Mouse (Mus musculus): ENCODE results near the gene Mcfd2.
"Not testable (repeated sequence)": the region's sequence is repeated elsewhere in the genome, so short reads cannot be mapped to it uniquely, and the experiment has no call there.

Mcfd2 gene

GRCm38 (mm10) chr17:87265792-87266186 lies at the start of gene Mcfd2:
Gene Mcfd2 (minus strand): TSS chr17:87265935.
- peak; percentile 87 to 89 for DNase-seq (ENCODE audit: low spot score in 2 of 2)

- DNase-seq (ENCODE audit: low spot score in 2 of 2), result peak; percentile 91 to 94
Observed at GRCm38 (mm10) chr17:87315021-87315531, 49.3 kb upstream of the Mcfd2 start.

GRCm38 (mm10) chr17:87314530-87314946 lies 48.8 kb upstream of the Mcfd2 start:
- no peak for DNase-seq (ENCODE audit: low spot score in 2 of 2)

GRCm38 (mm10) chr17:87314121-87314520 lies 48.4 kb upstream of the Mcfd2 start:
- no peak for DNase-seq (ENCODE audit: low spot score in 2 of 2)

- no peak for DNase-seq (ENCODE audit: low spot score in 2 of 2)
Observed at GRCm38 (mm10) chr17:87312924-87313870, 47.5 kb upstream of the Mcfd2 start.

GRCm38 (mm10) chr17:87312351-87312750 lies 46.6 kb upstream of the Mcfd2 start:
- DNase-seq (ENCODE audit: low spot score in 2 of 2), result no peak

- DNase-seq (ENCODE audit: low spot score in 2 of 2), result no peak
Observed at GRCm38 (mm10) chr17:87310497-87310896, 44.8 kb upstream of the Mcfd2 start.

GRCm38 (mm10) chr17:87309073-87309788 lies 43.5 kb upstream of the Mcfd2 start:
- no peak for DNase-seq (ENCODE audit: low spot score in 2 of 2)

- no peak for DNase-seq (ENCODE audit: low spot score in 2 of 2)
Observed at GRCm38 (mm10) chr17:87306746-87307145, 41.0 kb upstream of the Mcfd2 start.

GRCm38 (mm10) chr17:87305065-87305464 lies 39.3 kb upstream of the Mcfd2 start:
- DNase-seq (ENCODE audit: low spot score in 2 of 2), result no peak

GRCm38 (mm10) chr17:87304151-87304894 lies 38.6 kb upstream of the Mcfd2 start:
- no peak for DNase-seq (ENCODE audit: low spot score in 2 of 2)

GRCm38 (mm10) chr17:87302014-87302794 lies 36.5 kb upstream of the Mcfd2 start:
- DNase-seq (ENCODE audit: low spot score in 2 of 2), result no peak

GRCm38 (mm10) chr17:87301607-87302006 lies 35.9 kb upstream of the Mcfd2 start:
- DNase-seq (ENCODE audit: low spot score in 2 of 2), result not testable (repeated sequence)

- no peak for DNase-seq (ENCODE audit: low spot score in 2 of 2)
Observed at GRCm38 (mm10) chr17:87300340-87300739, 34.6 kb upstream of the Mcfd2 start.

GRCm38 (mm10) chr17:87298944-87299343 lies 33.2 kb upstream of the Mcfd2 start:
- no peak for DNase-seq (ENCODE audit: low spot score in 2 of 2)

- not testable (repeated sequence) for DNase-seq (ENCODE audit: low spot score in 2 of 2)
Observed at GRCm38 (mm10) chr17:87296701-87297100, 31.0 kb upstream of the Mcfd2 start.

GRCm38 (mm10) chr17:87295738-87296137 lies 30.0 kb upstream of the Mcfd2 start:
- DNase-seq (ENCODE audit: low spot score in 2 of 2), result no peak

- no peak for DNase-seq (ENCODE audit: low spot score in 2 of 2)
Observed at GRCm38 (mm10) chr17:87293125-87293524, 27.4 kb upstream of the Mcfd2 start.

GRCm38 (mm10) chr17:87291782-87292181 lies 26.0 kb upstream of the Mcfd2 start:
- DNase-seq (ENCODE audit: low spot score in 2 of 2), result no peak

- no peak for DNase-seq (ENCODE audit: low spot score in 2 of 2)
Observed at GRCm38 (mm10) chr17:87291037-87291436, 25.3 kb upstream of the Mcfd2 start.

GRCm38 (mm10) chr17:87289367-87289766 lies 23.6 kb upstream of the Mcfd2 start:
- no peak for DNase-seq (ENCODE audit: low spot score in 2 of 2)

Measured in frontal cortex, postnatal 36 days (tissue).